Mouse (Mus musculus) regulatory T cell (primary cell): ENCODE measurements around the gene Med13l.

Experiments used
- in situ Hi-C: fragments of 300-600 bp; cut with MboI, MseI; formaldehyde crosslinking; loops from one replicate; pipeline ENCODE4 v1.15.1; 2025; ENCODE audit warnings: high pct_unique_total_duplicates

The Med13l gene

GRCm38 (mm10) chr5:118560385-118561085 lies at the start of gene Med13l:
Gene Med13l, plus strand, starts transcription at chr5:118560679.
- in situ Hi-C loops = no loop called here

DNA sequence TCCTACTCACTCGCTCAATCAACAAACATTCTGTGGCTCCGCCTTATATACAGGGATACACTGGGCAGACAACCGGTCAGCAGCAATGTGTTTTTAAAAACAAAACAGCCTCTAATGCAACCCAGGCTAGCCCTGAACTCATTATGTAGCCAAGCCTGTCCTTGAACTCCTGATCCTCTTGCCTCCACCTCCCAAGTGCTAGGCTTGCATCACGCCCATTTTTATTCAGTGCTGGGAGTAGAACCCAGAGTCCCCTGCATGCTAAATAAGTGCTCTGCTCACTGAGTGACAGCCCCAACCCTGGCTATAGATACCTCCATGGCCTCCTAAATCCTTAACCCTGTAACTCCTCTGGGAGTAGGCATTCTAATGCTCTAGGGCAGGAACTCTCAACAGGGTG lies 49.5 kb upstream of the Med13l start:
- in situ Hi-C loops = no loop called here

DNA sequence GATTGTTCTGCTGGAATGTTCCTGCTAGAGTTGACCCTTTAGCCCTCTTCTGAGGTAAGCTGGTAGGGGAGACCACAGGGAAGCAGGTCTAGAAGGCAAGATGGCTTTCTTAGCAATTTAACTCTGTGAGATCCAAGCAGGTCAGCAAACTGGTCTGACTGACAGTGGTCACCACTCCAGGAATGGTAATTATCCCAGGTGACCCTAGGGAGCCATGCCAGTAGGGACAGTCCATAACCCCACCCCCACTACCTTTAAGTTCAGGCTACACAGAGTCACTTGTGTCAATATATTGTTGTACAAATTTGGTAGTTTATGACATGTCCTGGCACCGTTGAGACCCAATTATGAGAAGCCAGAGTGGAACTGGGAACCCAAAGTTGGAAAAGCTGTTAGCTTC lies 47.5 kb upstream of the Med13l start:
- in situ Hi-C loops = no loop called here

DNA sequence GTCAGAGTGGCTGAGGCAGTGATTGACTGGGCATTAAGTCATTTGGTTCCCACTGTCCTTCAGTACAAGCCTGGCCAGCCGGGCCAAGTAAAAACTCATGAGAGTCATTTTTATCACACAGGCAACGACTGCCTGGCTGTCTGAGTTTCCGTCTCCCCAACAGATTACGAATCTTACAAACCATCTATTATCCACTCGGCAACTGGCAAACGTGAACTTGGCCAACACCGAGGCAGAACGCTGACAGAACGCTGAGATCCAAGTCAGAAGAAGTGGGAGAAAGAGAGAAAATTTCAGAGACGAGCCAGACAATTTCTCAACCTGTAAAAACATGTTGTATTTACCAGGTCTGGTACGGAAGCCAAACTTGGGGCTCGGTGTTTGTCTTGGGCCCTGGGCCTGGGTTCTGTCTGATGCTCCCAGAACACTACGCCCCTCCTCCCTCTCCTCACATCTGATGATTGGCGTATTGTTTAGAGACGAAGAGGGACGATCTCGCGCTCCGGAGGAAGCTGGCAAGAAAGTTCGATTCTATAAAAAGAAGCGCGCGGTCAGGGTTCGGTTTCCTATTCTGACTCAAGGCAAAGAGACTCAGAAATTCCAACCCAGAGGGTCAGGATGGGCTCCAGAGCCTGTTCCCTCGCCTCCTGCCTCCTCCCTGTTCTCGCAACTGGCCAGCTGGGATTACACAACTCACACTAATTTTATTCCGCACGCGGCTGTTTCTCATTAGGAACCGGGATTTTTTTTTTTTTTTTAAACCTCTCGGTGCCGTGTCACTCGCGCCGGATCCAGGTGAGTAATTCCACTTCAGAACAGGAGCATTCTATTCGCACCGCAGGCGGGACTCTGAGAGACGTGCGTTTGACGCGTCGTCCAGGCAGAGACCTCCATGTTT lies 46.6 kb upstream of the Med13l start:
- in situ Hi-C loops = no loop called here

GRCm38 (mm10) chr5:118514527-118514831 lies 46.0 kb upstream of the Med13l start:
- in situ Hi-C loops = no loop called here

DNA sequence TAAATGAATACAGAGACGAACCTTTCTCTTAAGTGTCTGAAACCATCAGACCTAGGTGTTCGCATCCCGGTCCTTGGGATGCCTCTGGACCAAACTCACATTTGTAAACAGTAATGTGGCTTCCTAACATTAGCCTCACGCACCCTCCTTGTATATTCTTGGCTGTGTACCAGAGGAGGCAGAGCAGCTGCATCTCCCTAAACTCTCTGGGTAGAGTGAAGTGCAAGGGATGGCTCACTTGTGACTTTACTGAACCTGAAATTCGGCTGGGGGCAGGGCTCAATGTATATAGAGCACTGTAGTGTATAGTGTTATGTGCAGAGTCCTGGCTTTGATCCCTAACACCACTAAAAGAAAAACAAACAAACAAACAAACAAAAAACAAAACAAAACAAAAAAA lies 45.6 kb upstream of the Med13l start:
- in situ Hi-C loops = no loop called here

GRCm38 (mm10) chr5:118515280-118515721 lies 45.2 kb upstream of the Med13l start:
- in situ Hi-C loops = no loop called here

GRCm38 (mm10) chr5:118516066-118516465 lies 44.4 kb upstream of the Med13l start:
- in situ Hi-C loops = no loop called here

DNA sequence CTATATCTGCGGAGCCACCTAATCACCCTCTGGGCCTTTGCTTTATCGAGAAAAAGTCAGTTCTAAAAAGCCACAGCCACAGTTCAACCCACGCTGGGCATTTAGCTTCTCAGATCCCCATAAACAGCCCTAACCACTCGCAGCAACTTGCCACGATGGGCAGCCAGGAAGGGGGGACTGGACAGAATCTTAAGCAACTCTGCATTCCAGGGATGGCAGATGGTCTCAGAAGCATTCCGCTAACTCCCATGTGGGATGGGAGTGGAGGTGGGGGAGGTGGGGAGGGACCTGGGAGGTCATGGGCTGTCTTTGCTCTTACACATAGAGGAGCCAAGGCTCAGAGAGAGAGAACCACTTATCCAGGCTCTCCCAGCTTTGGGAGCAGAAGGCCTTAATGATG lies 44.0 kb upstream of the Med13l start:
- in situ Hi-C loops = no loop called here

DNA sequence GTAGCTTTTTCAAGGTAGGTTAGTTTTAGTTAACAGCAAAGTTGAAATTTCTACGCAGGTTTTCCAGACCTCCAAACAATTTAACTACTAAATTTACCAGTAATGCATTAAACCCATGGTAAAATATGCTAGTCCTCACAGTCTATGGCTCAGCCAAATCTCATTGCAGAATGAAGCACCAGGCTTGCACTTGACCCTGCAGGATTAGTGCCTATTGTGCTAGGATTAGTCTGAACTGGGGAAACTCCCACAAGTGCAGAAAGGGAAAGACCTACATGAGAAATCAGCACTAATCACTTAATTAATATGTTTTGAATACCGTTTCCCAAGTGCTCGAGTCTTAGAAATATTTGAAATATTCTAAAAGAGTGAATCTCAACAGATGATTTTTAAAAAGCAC lies 40.0 kb upstream of the Med13l start:
- in situ Hi-C loops = no loop called here

DNA sequence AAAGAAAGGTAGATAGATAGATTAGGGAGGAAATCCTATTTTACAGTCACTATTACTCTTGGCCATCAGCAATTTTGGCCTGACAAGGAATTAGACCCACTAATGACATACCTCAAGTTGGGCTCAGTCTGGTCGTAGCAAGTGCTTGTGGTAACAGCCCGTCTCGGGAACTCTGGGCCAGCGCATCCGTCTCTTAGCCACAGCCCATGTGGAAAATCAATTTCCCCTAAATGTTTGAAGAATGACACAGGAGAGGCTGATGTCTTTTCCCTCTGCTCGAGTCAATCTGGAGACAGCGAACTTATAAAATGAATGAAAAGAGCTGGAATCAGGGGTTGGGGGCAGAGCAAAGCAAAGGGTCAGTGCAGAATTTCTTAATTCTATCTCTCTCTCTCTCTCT lies 36.1 kb upstream of the Med13l start:
- in situ Hi-C loops = no loop called here

DNA sequence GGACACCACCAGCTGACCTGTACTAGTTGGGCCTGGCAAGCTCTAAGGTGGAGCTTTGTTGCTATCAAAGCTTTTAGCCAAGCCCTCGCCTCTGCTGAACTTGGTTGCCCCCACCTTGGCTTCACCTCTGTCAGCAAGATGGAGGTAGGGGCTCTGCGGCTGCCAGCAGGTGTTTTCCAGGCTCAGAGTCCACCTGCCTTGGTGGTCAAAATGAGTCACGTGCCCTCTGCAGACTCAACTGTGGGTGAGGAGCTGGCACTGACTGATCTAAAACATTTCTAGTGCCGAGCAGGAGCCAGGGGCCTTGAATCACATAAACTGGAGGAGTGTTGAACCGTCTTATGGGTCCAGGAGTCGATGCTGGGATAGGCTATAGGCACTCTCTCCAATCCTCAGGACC lies 34.8 kb upstream of the Med13l start:
- in situ Hi-C loops = no loop called here

DNA sequence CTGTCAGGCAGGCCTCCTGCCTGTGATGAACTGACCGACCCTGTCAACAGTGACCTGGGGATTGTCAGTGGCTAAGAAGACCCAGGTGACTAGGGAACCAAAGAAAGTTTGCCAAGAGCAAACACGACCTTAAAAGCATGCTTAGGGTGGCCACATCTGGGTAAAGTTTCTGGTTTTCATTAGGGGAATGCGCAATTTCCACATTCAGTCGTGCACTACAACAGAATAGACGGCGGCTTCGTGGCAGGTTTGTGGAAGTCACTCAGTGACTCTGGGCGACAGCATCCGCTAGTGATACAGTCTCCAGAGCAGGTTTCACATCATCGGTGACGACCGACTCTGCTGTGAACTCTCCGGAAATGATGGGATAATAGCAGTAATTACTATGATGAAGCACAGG lies 34.0 kb upstream of the Med13l start:
- in situ Hi-C loops = no loop called here

DNA sequence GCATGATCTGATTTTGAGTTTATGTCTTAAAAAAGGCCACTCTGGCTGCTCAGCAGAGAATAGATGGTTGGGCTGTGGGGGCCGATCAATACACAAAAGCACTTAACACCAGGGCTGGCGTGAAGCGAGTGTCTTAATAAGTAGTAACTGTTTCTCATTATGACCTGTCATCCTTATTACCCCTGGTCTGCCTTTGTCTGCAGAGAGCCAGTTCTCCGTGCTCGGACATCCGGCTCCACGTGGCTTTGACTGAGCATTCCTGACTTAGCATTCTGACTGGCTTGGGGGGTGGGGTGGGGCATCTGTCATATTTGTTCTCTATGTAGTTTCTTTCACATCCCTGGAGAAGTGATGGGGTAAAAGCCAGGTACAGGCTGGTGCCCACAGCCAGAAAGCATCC lies 31.2 kb upstream of the Med13l start:
- in situ Hi-C loops = no loop called here

DNA sequence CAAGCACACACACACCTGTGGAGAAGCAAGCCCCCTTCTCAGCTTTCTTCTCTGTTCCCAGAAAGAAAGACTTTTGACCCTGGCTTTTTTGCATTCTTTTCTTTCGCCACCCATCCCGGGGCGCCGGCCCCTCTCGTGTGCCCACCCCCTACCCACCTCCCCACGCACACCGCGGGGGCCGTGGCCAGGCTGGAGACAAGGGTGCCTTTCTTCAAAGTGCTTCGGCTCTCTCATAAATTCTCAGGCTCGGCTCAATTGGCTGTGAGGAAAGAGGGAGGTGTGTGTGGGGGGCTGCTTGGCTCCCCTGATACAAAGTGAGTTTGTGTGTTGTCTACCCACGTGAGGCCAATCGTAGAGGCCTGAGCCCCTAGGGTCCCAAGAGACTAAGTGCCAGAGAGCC lies 28.4 kb upstream of the Med13l start:
- in situ Hi-C loops = no loop called here

DNA sequence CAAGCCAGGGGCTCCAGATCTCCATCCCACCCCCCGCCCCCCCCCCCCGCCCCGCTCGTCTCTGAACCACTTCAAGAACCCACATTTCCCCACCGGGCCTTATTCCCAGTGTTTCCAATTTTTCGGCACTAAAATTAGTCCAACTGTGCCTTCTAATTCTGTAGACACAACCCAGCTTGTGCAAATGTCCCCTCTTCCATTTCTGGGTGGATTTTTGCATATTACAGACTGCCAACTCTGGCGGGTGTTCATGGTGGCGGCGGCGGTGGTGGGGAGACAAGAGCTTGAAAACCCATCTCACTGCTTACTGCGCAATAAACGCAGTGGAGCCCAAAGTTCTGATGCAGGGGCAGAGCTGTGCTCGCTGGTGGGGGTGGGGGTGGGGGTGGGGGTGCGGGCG lies 27.8 kb upstream of the Med13l start:
- in situ Hi-C loops = no loop called here

DNA sequence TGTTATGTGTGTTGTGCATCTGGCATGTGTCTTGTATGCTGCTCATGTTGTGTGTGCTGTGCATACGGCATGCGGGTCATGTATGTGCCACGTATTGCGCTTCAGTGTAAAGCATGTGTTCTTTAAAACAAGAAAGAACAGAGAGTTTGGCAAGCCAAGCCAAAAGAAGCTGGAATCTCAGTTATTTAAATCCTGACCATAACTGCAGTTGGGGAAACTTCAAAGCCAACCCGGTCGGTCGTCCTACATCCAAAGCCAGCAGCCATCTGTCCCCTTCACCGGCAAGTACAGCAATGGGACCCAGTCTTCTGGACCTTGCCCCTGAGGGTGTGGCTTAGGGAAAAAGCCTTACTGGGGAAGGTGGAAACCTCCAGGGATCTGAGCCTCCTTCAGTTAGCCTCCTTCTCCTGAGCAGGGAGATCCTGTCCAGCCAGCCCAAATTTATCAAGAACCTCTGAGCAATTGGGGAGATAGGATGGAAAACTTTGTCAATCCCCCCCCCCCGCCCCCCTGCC lies 26.0 kb upstream of the Med13l start:
- in situ Hi-C loops = no loop called here

- in situ Hi-C loops = no loop called here
These were observed 25.3 kb upstream of the Med13l start for GRCm38 (mm10) chr5:118535130-118535529.

DNA sequence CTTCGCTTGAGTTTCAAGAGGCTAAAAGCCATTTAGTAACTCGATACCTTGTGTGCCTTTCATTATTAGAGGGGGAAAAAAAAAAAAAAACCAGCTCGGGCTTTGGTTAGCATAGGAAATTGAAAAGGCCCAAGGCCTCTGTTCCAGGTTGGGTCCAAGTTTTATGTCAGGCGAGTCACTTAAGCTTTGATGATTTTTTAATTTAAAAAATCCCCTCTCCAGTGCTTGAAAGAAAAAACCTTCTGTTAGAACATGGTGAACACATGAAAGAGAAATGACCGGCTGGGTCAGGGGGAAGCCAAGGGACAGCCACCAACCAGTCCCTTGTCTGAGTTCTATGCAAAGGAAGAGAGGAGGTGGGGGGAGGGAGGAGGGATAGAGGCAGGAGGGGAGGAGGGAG lies 22.0 kb upstream of the Med13l start:
- in situ Hi-C loops = no loop called here

GRCm38 (mm10) chr5:118543816-118544215 lies 16.7 kb upstream of the Med13l start:
- in situ Hi-C loops = no loop called here

DNA sequence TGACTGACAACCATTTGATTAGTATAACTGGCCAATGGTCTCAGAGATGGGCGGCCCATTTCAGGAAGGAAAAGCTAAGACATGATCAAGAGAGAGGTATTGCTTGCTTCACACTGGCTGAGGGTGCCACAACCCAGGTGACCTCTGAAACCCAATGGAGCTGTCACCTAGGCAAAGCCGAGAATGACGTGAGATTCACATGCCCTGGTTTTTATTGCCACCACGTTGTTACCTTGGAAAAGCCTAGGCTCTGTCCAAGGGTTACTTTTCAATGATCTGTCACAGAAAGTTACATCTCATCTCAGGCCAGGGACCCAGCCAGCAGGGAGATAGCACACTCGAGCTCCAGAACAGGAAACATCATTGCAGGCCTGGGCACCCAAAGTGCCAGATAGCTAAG lies 10.0 kb upstream of the Med13l start:
- in situ Hi-C loops = no loop called here

GRCm38 (mm10) chr5:118553290-118553689 lies 7.2 kb upstream of the Med13l start:
- in situ Hi-C loops = no loop called here

DNA sequence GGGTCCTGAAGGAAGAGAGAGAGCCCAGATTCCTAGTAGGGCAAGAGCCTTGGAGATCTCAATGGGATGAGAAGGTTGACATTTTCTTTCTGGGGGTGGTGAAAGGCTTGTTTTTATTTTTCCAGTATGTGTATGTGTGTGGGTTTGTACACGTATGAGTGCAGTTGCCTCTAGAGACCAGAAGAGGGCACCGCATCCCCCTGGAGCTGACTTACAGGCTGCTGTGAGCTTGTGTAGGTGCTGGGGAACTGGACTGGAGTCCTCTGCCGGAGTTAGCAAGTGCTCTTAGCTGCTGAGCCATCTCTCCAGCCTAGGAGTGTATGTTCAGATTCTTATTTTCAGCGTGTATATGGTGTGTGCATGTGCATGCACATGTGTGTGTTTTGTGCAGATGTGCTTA lies 5.2 kb upstream of the Med13l start:
- in situ Hi-C loops = no loop called here
